Mouse (Mus musculus): ENCODE measurements around the gene Ccdc169.
"Not testable (repeated sequence)": the region's sequence is repeated elsewhere in the genome, so short reads cannot be mapped to it uniquely, and the experiment has no call there.

Ccdc169 gene

GRCm38 (mm10) chr3:55203621-55204020, 66.5 kb downstream of the Ccdc169 start:
- not testable (repeated sequence) for DNase-seq

- DNase-seq = no peak
These were observed 69.3 kb downstream of the Ccdc169 start for GRCm38 (mm10) chr3:55206413-55206812.

GRCm38 (mm10) chr3:55207665-55208064, 70.5 kb downstream of the Ccdc169 start:
- no peak for DNase-seq

- no peak for DNase-seq
These were observed 75.1 kb downstream of the Ccdc169 start for GRCm38 (mm10) chr3:55212254-55212653.

GRCm38 (mm10) chr3:55213785-55214184, 76.6 kb downstream of the Ccdc169 start:
- no peak for DNase-seq

GRCm38 (mm10) chr3:55214413-55214812, 77.3 kb downstream of the Ccdc169 start:
- no peak for DNase-seq

- no peak for DNase-seq
These were observed 85.4 kb downstream of the Ccdc169 start for GRCm38 (mm10) chr3:55222502-55222901.

Data from kidney, adult 11 months (tissue).